Mouse (Mus musculus): Measurements from ENCODE around the gene Mtch2. TPM values are rescaled to one million over a fixed set of nuclear protein-coding genes. Genes with fewer than 3 reads are reported as not detected.

Gene Mtch2
- total RNA-seq, 1 experiment = 162 TPM

DNA sequence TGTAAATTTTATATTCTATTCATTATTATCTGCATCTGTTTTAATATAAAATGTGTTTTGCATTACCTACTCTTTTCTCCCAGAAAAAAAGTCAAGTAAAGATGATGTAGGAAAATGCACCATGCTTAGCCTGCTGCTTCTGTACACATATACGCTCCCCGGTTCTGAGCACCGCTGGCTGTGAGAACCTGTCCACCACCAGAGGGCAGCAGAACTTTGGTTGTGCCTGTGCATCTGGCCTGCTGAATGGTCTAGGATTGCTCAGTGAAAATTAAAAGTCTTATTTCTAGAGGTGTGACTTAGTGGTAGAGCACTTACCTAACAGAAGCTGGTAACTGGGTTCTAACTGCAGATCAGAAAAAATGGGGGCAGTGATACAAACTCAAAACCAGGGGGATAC is 19.6 kb downstream of the Mtch2 start:
- H3K36me3 ChIP-seq (ENCODE audit: control insufficient read depth, insufficient read depth, low read length, poor library complexity, severe bottlenecking) = peaks cover 19% of the 10 kb centered on the region
- H3K27ac ChIP-seq (ENCODE audit: insufficient read depth, low read depth, low read length, poor library complexity, severe bottlenecking) = no peak overlapping the region
- no peak overlapping the region for H3K4me3 ChIP-seq (ENCODE audit: insufficient read depth in 1 of 2, low read depth in 1 of 2, low read length in 2 of 2, poor library complexity in 1 of 2, severe bottlenecking in 1 of 2)
- H3K4me1 ChIP-seq (ENCODE audit: control insufficient read depth in 2 of 2, insufficient read depth in 2 of 2, low read length in 2 of 2, poor library complexity in 1 of 2) = no peaks in the 10 kb centered on the region
- DNase-seq (ENCODE audit: low read depth, low spot score) = peak; percentile 47
- in situ Hi-C loops (cut with MboI; ENCODE audit: low sequenced_read_pairs in 2 of 2, unreplicated experiment in 2 of 2) = no loop called here
- no peak overlapping the region for H3K9ac ChIP-seq (ENCODE audit: insufficient read depth, low read depth, low read length, poor library complexity, severe bottlenecking)
- H3K9me3 ChIP-seq (ENCODE audit: control insufficient read depth, insufficient read depth, low read depth, low read length) = no peaks in the 10 kb centered on the region
- no peak for TF ChIP-seq HCFC1 (IDR thresholded peaks at IDR 0.05; ENCODE audit: borderline replicate concordance, insufficient read depth, low read length)
- no peak for TF ChIP-seq CHD2 (IDR thresholded peaks at IDR 0.05; ENCODE audit: low read depth, low read length)
- no peak for TF ChIP-seq ZNF384 (IDR thresholded peaks at IDR 0.05; ENCODE audit: low read depth, low read length)
- TF ChIP-seq ZC3H11A (IDR thresholded peaks at IDR 0.05; ENCODE audit: borderline replicate concordance, low read depth, low read length) = no peak
- TF ChIP-seq MAFK (IDR thresholded peaks at IDR 0.05; ENCODE audit: insufficient read depth, low read depth, low read length) = no peak

DNA sequence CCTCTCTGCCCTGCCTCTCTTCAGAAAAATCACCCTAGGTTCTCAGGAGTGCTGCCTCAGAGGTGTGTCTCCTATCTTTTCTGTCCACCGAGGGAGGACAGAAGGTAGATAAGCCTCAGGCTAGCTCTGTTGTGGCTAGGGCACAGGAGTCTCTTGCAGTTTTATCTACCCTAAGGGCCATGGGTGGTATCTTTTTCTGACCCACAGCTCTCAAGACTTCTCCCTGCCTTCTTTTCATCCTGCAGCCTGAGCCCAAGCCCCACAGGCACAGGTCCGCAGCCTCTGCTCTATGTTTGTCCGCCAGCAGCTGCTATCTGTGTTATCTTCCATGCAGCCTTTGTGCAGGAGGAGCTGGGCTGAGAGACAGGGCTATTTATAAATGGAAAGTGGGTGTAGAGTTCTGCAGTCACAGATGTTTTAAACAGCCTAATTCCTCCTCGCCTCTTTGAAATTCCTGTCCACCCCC is 23.2 kb downstream of the Mtch2 start:
- Histone ChIP-seq H3K9me3 (ENCODE audit: control insufficient read depth, insufficient read depth, low read depth, low read length) (no peaks in the 10 kb centered on the region), H3K4me1 (ENCODE audit: control insufficient read depth in 2 of 2, insufficient read depth in 2 of 2, low read length in 2 of 2, poor library complexity in 1 of 2) (no peaks in the 10 kb centered on the region), H3K9ac (ENCODE audit: insufficient read depth, low read depth, low read length, poor library complexity, severe bottlenecking) (no peak overlapping the region), H3K4me3 (ENCODE audit: insufficient read depth in 1 of 2, low read depth in 1 of 2, low read length in 2 of 2, poor library complexity in 1 of 2, severe bottlenecking in 1 of 2) (no peak overlapping the region), H3K36me3 (ENCODE audit: control insufficient read depth, insufficient read depth, low read length, poor library complexity, severe bottlenecking) (peaks cover 10% of the 10 kb centered on the region), H3K27ac (ENCODE audit: insufficient read depth, low read depth, low read length, poor library complexity, severe bottlenecking) (no peak overlapping the region)
- in situ Hi-C loops (cut with MboI; ENCODE audit: low sequenced_read_pairs in 2 of 2, unreplicated experiment in 2 of 2) = no loop called here
- TF ChIP-seq MAFK (IDR thresholded peaks at IDR 0.05; ENCODE audit: insufficient read depth, low read depth, low read length) (no peak), ZNF384 (IDR thresholded peaks at IDR 0.05; ENCODE audit: low read depth, low read length) (no peak), HCFC1 (IDR thresholded peaks at IDR 0.05; ENCODE audit: borderline replicate concordance, insufficient read depth, low read length) (no peak), CHD2 (IDR thresholded peaks at IDR 0.05; ENCODE audit: low read depth, low read length) (no peak), ZC3H11A (IDR thresholded peaks at IDR 0.05; ENCODE audit: borderline replicate concordance, low read depth, low read length) (no peak)
- DNase-seq (ENCODE audit: low read depth, low spot score) = no peak

DNA sequence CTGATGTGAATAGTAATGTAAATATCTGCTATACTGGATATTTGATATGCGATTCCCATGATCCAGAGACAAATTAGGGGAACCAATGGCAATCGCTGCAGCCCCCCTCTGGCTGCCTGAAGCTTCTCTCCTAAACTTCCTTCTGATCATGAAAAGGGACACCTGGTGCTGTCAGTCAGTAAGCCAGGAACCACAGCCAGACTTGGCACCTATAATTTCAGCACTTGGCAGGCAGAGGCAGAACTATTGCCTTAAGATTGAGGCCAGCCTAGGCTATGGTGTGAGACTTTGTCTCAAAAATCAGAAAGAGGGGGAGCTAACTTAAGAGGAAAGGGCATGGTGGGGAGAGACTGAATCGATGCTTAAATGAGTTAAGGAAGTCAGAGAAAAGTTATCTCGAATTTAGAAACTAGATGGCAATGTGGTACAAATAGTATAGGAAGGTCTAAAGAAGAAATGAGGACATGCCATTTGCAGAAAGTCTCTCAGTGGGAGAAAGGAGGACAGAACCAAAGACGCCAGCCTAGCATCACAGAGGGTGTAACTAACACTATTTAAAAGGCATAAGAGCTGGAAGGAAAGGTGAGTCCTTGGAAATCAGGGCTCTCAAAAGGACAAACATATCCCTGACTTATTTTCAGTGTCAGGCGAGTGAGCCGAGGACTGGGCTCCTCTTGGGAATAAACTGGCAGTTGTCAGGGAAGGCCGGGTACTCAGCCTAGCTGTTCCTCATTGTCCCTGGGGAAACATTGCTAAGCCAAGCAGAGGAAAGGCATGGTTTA is 24.4 kb downstream of the Mtch2 start:
- in situ Hi-C loops (cut with MboI; ENCODE audit: low sequenced_read_pairs in 2 of 2, unreplicated experiment in 2 of 2) = no loop called here
- Histone ChIP-seq H3K27ac (ENCODE audit: insufficient read depth, low read depth, low read length, poor library complexity, severe bottlenecking) (no peak overlapping the region), H3K4me3 (ENCODE audit: insufficient read depth in 1 of 2, low read depth in 1 of 2, low read length in 2 of 2, poor library complexity in 1 of 2, severe bottlenecking in 1 of 2) (no peak overlapping the region)

DNA sequence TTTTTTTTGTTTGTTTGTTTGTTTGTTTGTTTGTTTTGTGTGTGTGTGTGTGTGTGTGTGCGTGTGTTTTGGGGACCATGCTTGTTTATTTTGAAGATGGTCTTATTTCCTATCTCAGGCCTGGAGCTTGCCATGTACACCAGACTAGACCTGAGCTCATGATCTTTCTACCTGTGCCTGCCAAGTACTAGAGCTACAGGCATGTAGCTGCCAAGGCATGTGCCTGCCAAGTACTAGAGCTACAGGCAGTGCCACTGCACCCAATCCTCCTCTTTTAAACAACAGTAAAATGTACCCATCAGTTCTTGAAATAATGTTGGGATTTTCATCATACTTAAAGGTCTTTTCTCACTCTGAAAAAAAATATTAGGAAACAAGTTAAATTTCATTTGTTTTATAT is 27.1 kb downstream of the Mtch2 start:
- Histone ChIP-seq H3K36me3 (ENCODE audit: control insufficient read depth, insufficient read depth, low read length, poor library complexity, severe bottlenecking) (no peaks in the 10 kb centered on the region), H3K4me1 (ENCODE audit: control insufficient read depth in 2 of 2, insufficient read depth in 2 of 2, low read length in 2 of 2, poor library complexity in 1 of 2) (no peaks in the 10 kb centered on the region), H3K9me3 (ENCODE audit: control insufficient read depth, insufficient read depth, low read depth, low read length) (no peaks in the 10 kb centered on the region), H3K9ac (ENCODE audit: insufficient read depth, low read depth, low read length, poor library complexity, severe bottlenecking) (no peak overlapping the region), H3K27ac (ENCODE audit: insufficient read depth, low read depth, low read length, poor library complexity, severe bottlenecking) (no peak overlapping the region), H3K4me3 (ENCODE audit: insufficient read depth in 1 of 2, low read depth in 1 of 2, low read length in 2 of 2, poor library complexity in 1 of 2, severe bottlenecking in 1 of 2) (no peak overlapping the region)
- in situ Hi-C loops (cut with MboI; ENCODE audit: low sequenced_read_pairs in 2 of 2, unreplicated experiment in 2 of 2) = no loop called here
- TF ChIP-seq ZC3H11A (IDR thresholded peaks at IDR 0.05; ENCODE audit: borderline replicate concordance, low read depth, low read length) = no peak
- TF ChIP-seq MAFK (IDR thresholded peaks at IDR 0.05; ENCODE audit: insufficient read depth, low read depth, low read length) = no peak
- no peak for TF ChIP-seq HCFC1 (IDR thresholded peaks at IDR 0.05; ENCODE audit: borderline replicate concordance, insufficient read depth, low read length)
- TF ChIP-seq ZNF384 (IDR thresholded peaks at IDR 0.05; ENCODE audit: low read depth, low read length) = no peak
- no peak for TF ChIP-seq CHD2 (IDR thresholded peaks at IDR 0.05; ENCODE audit: low read depth, low read length)
- no peak for DNase-seq (ENCODE audit: low read depth, low spot score)

More for the DNA sequence above, 24.4 kb downstream of the Mtch2 start:
- Histone ChIP-seq H3K9me3 (ENCODE audit: control insufficient read depth, insufficient read depth, low read depth, low read length) (no peaks in the 10 kb centered on the region), H3K4me1 (ENCODE audit: control insufficient read depth in 2 of 2, insufficient read depth in 2 of 2, low read length in 2 of 2, poor library complexity in 1 of 2) (no peaks in the 10 kb centered on the region), H3K36me3 (ENCODE audit: control insufficient read depth, insufficient read depth, low read length, poor library complexity, severe bottlenecking) (peaks cover 4% of the 10 kb centered on the region; the same call in 1 of the 2 replicates), H3K9ac (ENCODE audit: insufficient read depth, low read depth, low read length, poor library complexity, severe bottlenecking) (no peak overlapping the region)
- no peak for DNase-seq (ENCODE audit: low read depth, low spot score)
- no peak for TF ChIP-seq ZC3H11A (IDR thresholded peaks at IDR 0.05; ENCODE audit: borderline replicate concordance, low read depth, low read length)
- TF ChIP-seq CHD2 (IDR thresholded peaks at IDR 0.05; ENCODE audit: low read depth, low read length) = no peak
- TF ChIP-seq MAFK (IDR thresholded peaks at IDR 0.05; ENCODE audit: insufficient read depth, low read depth, low read length) = no peak
- TF ChIP-seq ZNF384 (IDR thresholded peaks at IDR 0.05; ENCODE audit: low read depth, low read length) = no peak
- no peak for TF ChIP-seq HCFC1 (IDR thresholded peaks at IDR 0.05; ENCODE audit: borderline replicate concordance, insufficient read depth, low read length)
